Mouse (Mus musculus): ENCODE results near the gene Adgrl3. TPM values are rescaled to one million over a fixed set of nuclear protein-coding genes. Genes with fewer than 3 reads are reported as not detected.

The Adgrl3 gene
- total RNA-seq, 2 experiments from 2014 or later: 224 to 242 TPM

- intact Hi-C loops (cut with DNase I): no loop called here
- no peak for DNase-seq (ENCODE audit: low spot score in 2 of 2)
Observed at GRCm38 (mm10) chr5:81200354-81200753, 180.4 kb downstream of the Adgrl3 start.

- intact Hi-C loops (cut with DNase I): no loop called here
- no peak for DNase-seq (ENCODE audit: low spot score in 2 of 2)
Observed at GRCm38 (mm10) chr5:81201885-81202284, 181.9 kb downstream of the Adgrl3 start.

- intact Hi-C loops (cut with DNase I): no loop called here
- DNase-seq (ENCODE audit: low spot score in 2 of 2): no peak
Observed at GRCm38 (mm10) chr5:81218500-81219057, 198.6 kb downstream of the Adgrl3 start.

- intact Hi-C loops (cut with DNase I): no loop called here
- DNase-seq (ENCODE audit: low spot score in 2 of 2): no peak
Observed at GRCm38 (mm10) chr5:81224465-81224864, 204.5 kb downstream of the Adgrl3 start.

GRCm38 (mm10) chr5:81225486-81225885, 205.5 kb downstream of the Adgrl3 start:
- DNase-seq (ENCODE audit: low spot score in 2 of 2): no peak
- intact Hi-C loops (cut with DNase I): no loop called here

- no peak for DNase-seq (ENCODE audit: low spot score in 2 of 2)
- intact Hi-C loops (cut with DNase I): no loop called here
Observed at GRCm38 (mm10) chr5:81227256-81227655, 207.3 kb downstream of the Adgrl3 start.

GRCm38 (mm10) chr5:81248724-81249123, 228.8 kb downstream of the Adgrl3 start:
- no peak for DNase-seq (ENCODE audit: low spot score in 2 of 2)
- intact Hi-C loops (cut with DNase I): no loop called here

GRCm38 (mm10) chr5:81256091-81256490, 236.2 kb downstream of the Adgrl3 start:
- intact Hi-C loops (cut with DNase I): no loop called here
- DNase-seq (ENCODE audit: low spot score in 2 of 2): no peak

GRCm38 (mm10) chr5:81269689-81270088, 249.8 kb downstream of the Adgrl3 start:
- intact Hi-C loops (cut with DNase I): no loop called here
- DNase-seq (ENCODE audit: low spot score in 2 of 2): no peak

- intact Hi-C loops (cut with DNase I): no loop called here
- DNase-seq (ENCODE audit: low spot score in 2 of 2): no peak
Observed at GRCm38 (mm10) chr5:81275346-81276047, 255.6 kb downstream of the Adgrl3 start.

- intact Hi-C loops (cut with DNase I): no loop called here
- DNase-seq (ENCODE audit: low spot score in 2 of 2): no peak
Observed at GRCm38 (mm10) chr5:81279246-81279645, 259.3 kb downstream of the Adgrl3 start.

GRCm38 (mm10) chr5:81285643-81286042, 265.7 kb downstream of the Adgrl3 start:
- no peak for DNase-seq (ENCODE audit: low spot score in 2 of 2)
- intact Hi-C loops (cut with DNase I): loop anchor here (10.0 kb wide), 1 partner anchor 261 kb away; the partner anchor contains the start of gene Adgrl3

- no peak for DNase-seq (ENCODE audit: low spot score in 2 of 2)
- intact Hi-C loops (cut with DNase I): no loop called here
Observed at GRCm38 (mm10) chr5:81301874-81302273, 281.9 kb downstream of the Adgrl3 start.

GRCm38 (mm10) chr5:81317406-81318112, 297.6 kb downstream of the Adgrl3 start:
- no peak for DNase-seq (ENCODE audit: low spot score in 2 of 2)
- intact Hi-C loops (cut with DNase I): no loop called here

GRCm38 (mm10) chr5:81321276-81321934, 301.5 kb downstream of the Adgrl3 start:
- intact Hi-C loops (cut with DNase I): loop anchor here (10.0 kb wide), 1 partner anchor 297 kb away; the partner anchor contains the start of gene Adgrl3
- no peak for DNase-seq (ENCODE audit: low spot score in 2 of 2)

- no peak for DNase-seq (ENCODE audit: low spot score in 2 of 2)
- intact Hi-C loops (cut with DNase I): loop anchor here (10.0 kb wide), 1 partner anchor 297 kb away; the partner anchor contains the start of gene Adgrl3
Observed at GRCm38 (mm10) chr5:81322064-81322463, 302.1 kb downstream of the Adgrl3 start.

GRCm38 (mm10) chr5:81326916-81327315, 307.0 kb downstream of the Adgrl3 start:
- intact Hi-C loops (cut with DNase I): loop anchor here (10.0 kb wide), 1 partner anchor 302 kb away; the partner anchor contains the start of gene Adgrl3
- no peak for DNase-seq (ENCODE audit: low spot score in 2 of 2)

GRCm38 (mm10) chr5:81327392-81327791, 307.5 kb downstream of the Adgrl3 start:
- intact Hi-C loops (cut with DNase I): loop anchor here (10.0 kb wide), 1 partner anchor 303 kb away; the partner anchor contains the start of gene Adgrl3
- no peak for DNase-seq (ENCODE audit: low spot score in 2 of 2)

GRCm38 (mm10) chr5:81329571-81329971, 309.6 kb downstream of the Adgrl3 start:
- intact Hi-C loops (cut with DNase I): loop anchor here (10.0 kb wide), 1 partner anchor 305 kb away; the partner anchor contains the start of gene Adgrl3
- DNase-seq (ENCODE audit: low spot score in 2 of 2): no peak

- intact Hi-C loops (cut with DNase I): no loop called here
- DNase-seq (ENCODE audit: low spot score in 2 of 2): no peak
Observed at GRCm38 (mm10) chr5:81344330-81344729, 324.4 kb downstream of the Adgrl3 start.
